Mouse (Mus musculus) stomach, postnatal 0 days (tissue): ENCODE measurements around the gene Pafah1b1.

Source experiments
- CTCF ChIP-seq: IDR thresholded peaks from 2 replicates; pipeline ENCODE4 v1.5.1; 2016; ENCODE audit warnings: antibody characterized with exemption, low read depth, mild to moderate bottlenecking, moderate library complexity
- EP300 ChIP-seq: optimal IDR thresholded peaks from 2 replicates; pipeline ENCODE3; 2016; ENCODE audit warnings: antibody characterized with exemption

GRCm38 (mm10) chr11:74631880-74632789, 92.3 kb downstream of the Pafah1b1 start:
- no peak for TF ChIP-seq CTCF
- TF ChIP-seq EP300, result no peak
